Mouse (Mus musculus) CH12.LX (cell line): ENCODE data around the gene Prrg2. TPM values are rescaled to one million over a fixed set of nuclear protein-coding genes. Genes with fewer than 3 reads are reported as not detected.

ENCODE experiments used
- DNase-seq: peaks from one replicate; pipeline ENCODE4 v3.0.0-alpha.2; 2013; ENCODE audit errors: extremely low read depth
- H3K27ac ChIP-seq: 2 replicates; pipeline ENCODE4 v1.5.1; 2012; ENCODE audit warnings: low read depth, mild to moderate bottlenecking, control low read depth, moderate library complexity; ENCODE audit not compliant: insufficient read depth
- H3K27me3 ChIP-seq: replicated peaks from 2 replicates; pipeline ENCODE3; 2012; ENCODE audit warnings: inconsistent platforms
- H3K36me3 ChIP-seq, 2 experiments: replicated peaks in 1 of 2; 2 replicates each; pipeline versions ENCODE3 to v1.6.1; 2012; ENCODE audit warnings: inconsistent platforms in 1 of 2, low read length in 1 of 2, mild to moderate bottlenecking in 1 of 2, mixed read lengths in 1 of 2, moderate library complexity in 1 of 2; ENCODE audit not compliant: control insufficient read depth in 1 of 2, insufficient read depth in 1 of 2
- H3K4me1 ChIP-seq, 2 experiments: 2 replicates each; pipeline ENCODE4 v1.6.1; 2012; ENCODE audit warnings: inconsistent platforms in 1 of 2, moderate library complexity in 1 of 2; ENCODE audit not compliant: insufficient read depth in 2 of 2, control insufficient read depth in 1 of 2
- H3K4me2 ChIP-seq: 2 replicates; pipeline ENCODE4 v1.6.1; 2012; ENCODE audit warnings: low read depth, mild to moderate bottlenecking, control low read depth; ENCODE audit not compliant: poor library complexity, insufficient read depth, severe bottlenecking
- H3K4me3 ChIP-seq, 3 experiments: fragments of 150-350 bp in 1 of 3; sonication (generic) in 1 of 3; replicated peaks in 1 of 3; 2 replicates each; pipeline versions ENCODE3 to v1.5.1; 2011 to 2012; ENCODE audit warnings: low read depth in 2 of 3, low read length in 2 of 3, mild to moderate bottlenecking in 2 of 3, moderate library complexity in 2 of 3, control low read depth in 1 of 3, improper control_type of control experiment in 1 of 3, inconsistent platforms in 1 of 3, mixed read lengths in 1 of 3; ENCODE audit not compliant: poor library complexity in 1 of 3
- H3K79me2 ChIP-seq: replicated peaks from 2 replicates; pipeline ENCODE4 v1.6.1; 2012; ENCODE audit warnings: mild to moderate bottlenecking, moderate library complexity; ENCODE audit not compliant: control insufficient read depth, poor library complexity, insufficient read depth, severe bottlenecking; ENCODE audit errors: extremely low read depth
- H3K9ac ChIP-seq: 2 replicates; pipeline ENCODE4 v1.6.1; 2012; ENCODE audit warnings: low read depth, mild to moderate bottlenecking, control low read depth, moderate library complexity; ENCODE audit not compliant: insufficient read depth
- H3K9me3 ChIP-seq: replicated peaks from 2 replicates; pipeline ENCODE3; 2012; ENCODE audit warnings: low read length, inconsistent platforms, mixed read lengths
- BHLHE40 ChIP-seq: IDR thresholded peaks from 2 replicates; pipeline ENCODE4 v1.6.1; 2011; ENCODE audit warnings: mild to moderate bottlenecking, low read depth, low read length, improper control_type of control experiment
- CHD2 ChIP-seq: IDR thresholded peaks from 2 replicates; pipeline ENCODE4 v1.6.1; 2011; ENCODE audit warnings: low read length, improper control_type of control experiment
- CTCF ChIP-seq, 2 experiments: IDR thresholded peaks in 1 of 2; conservative IDR thresholded peaks in 1 of 2; 2 replicates each; pipeline ENCODE4 v1.5.1; 2011 to 2012; ENCODE audit warnings: low read depth in 2 of 2, low read length in 2 of 2, improper control_type of control experiment in 1 of 2, inconsistent platforms in 1 of 2, mild to moderate bottlenecking in 1 of 2, moderate library complexity in 1 of 2
- ELF1 ChIP-seq: IDR thresholded peaks from 2 replicates; pipeline ENCODE4 v1.6.1; 2014; ENCODE audit warnings: low read depth, mild to moderate bottlenecking, inconsistent platforms, low read length, improper control_type of control experiment
- EP300 ChIP-seq: IDR thresholded peaks from 2 replicates; pipeline ENCODE4 v1.6.1; 2011; ENCODE audit warnings: low read length, improper control_type of control experiment
- ETS1 ChIP-seq: conservative IDR thresholded peaks from 2 replicates; pipeline ENCODE4 v1.6.1; 2012; ENCODE audit warnings: low read depth, mild to moderate bottlenecking, inconsistent platforms, low read length, improper control_type of control experiment, moderate library complexity
- GABPA ChIP-seq: IDR thresholded peaks from 2 replicates; pipeline ENCODE4 v1.6.1; 2012; ENCODE audit warnings: low read depth, low read length, improper control_type of control experiment, inconsistent platforms; ENCODE audit not compliant: insufficient replicate concordance
- JUND ChIP-seq: conservative IDR thresholded peaks from 2 replicates; pipeline ENCODE4 v1.6.1; 2011; ENCODE audit warnings: low read depth, low read length, improper control_type of control experiment
- KAT2A ChIP-seq: IDR thresholded peaks from 2 replicates; pipeline ENCODE4 v1.6.1; 2012; ENCODE audit warnings: low read length, improper control_type of control experiment, inconsistent platforms; ENCODE audit not compliant: insufficient replicate concordance
- MAFK ChIP-seq: IDR thresholded peaks from 2 replicates; pipeline ENCODE4 v1.6.1; 2011; ENCODE audit warnings: low read length, improper control_type of control experiment; ENCODE audit not compliant: insufficient replicate concordance
- MAZ ChIP-seq: IDR thresholded peaks from 2 replicates; pipeline ENCODE4 v1.6.1; 2012; ENCODE audit warnings: low read depth, mild to moderate bottlenecking, inconsistent platforms, low read length, improper control_type of control experiment, moderate library complexity
- MXI1 ChIP-seq: IDR thresholded peaks from 2 replicates; pipeline ENCODE4 v1.6.1; 2011; ENCODE audit warnings: mild to moderate bottlenecking, low read depth, low read length, improper control_type of control experiment
- MYC ChIP-seq: IDR thresholded peaks from 2 replicates; pipeline ENCODE4 v1.6.1; 2011; ENCODE audit warnings: low read depth, mild to moderate bottlenecking, improper control_type of control experiment, low read length
- NELFE ChIP-seq: IDR thresholded peaks from 2 replicates; pipeline ENCODE4 v1.6.1; 2011; ENCODE audit warnings: low read depth, low read length, improper control_type of control experiment
- NRF1 ChIP-seq: IDR thresholded peaks from 2 replicates; pipeline ENCODE4 v1.6.1; 2014; ENCODE audit warnings: low read depth, mild to moderate bottlenecking, inconsistent platforms, low read length, improper control_type of control experiment, moderate library complexity
- PAX5 ChIP-seq: IDR thresholded peaks from 2 replicates; pipeline ENCODE4 v1.6.1; 2012; ENCODE audit warnings: low read length, inconsistent platforms, mixed read lengths
- POLR2AphosphoS2 ChIP-seq: IDR thresholded peaks from 2 replicates; pipeline ENCODE4 v1.6.1; 2011; ENCODE audit warnings: low read depth, low read length, improper control_type of control experiment
- RAD21 ChIP-seq: IDR thresholded peaks from 2 replicates; pipeline ENCODE4 v1.6.1; 2011; ENCODE audit warnings: low read depth, mild to moderate bottlenecking, low read length, improper control_type of control experiment, moderate library complexity
- SIN3A ChIP-seq: IDR thresholded peaks from 2 replicates; pipeline ENCODE4 v1.6.1; 2012; ENCODE audit warnings: low read length, improper control_type of control experiment, inconsistent platforms
- UBTF ChIP-seq: IDR thresholded peaks from 2 replicates; pipeline ENCODE4 v1.6.1; 2012; ENCODE audit warnings: low read depth, mild to moderate bottlenecking, inconsistent platforms, low read length, improper control_type of control experiment, moderate library complexity
- USF1 ChIP-seq: IDR thresholded peaks from 2 replicates; pipeline ENCODE4 v1.6.1; 2014; ENCODE audit warnings: low read depth, mild to moderate bottlenecking, inconsistent platforms, low read length, improper control_type of control experiment
- ZKSCAN1 ChIP-seq: IDR thresholded peaks from 2 replicates; pipeline ENCODE4 v1.6.1; 2012; ENCODE audit warnings: low read depth, inconsistent platforms, low read length, improper control_type of control experiment, borderline replicate concordance
- ZNF384 ChIP-seq: IDR thresholded peaks from 2 replicates; pipeline ENCODE4 v1.6.1; 2012; ENCODE audit warnings: low read depth, low read length, improper control_type of control experiment, inconsistent platforms
- dilution Hi-C: fragments of 300-500 bp; cut with MboI; formaldehyde crosslinking; loops from 2 replicates; pipeline ENCODE4 v1.14.3; 2020; ENCODE audit warnings: low sequenced_read_pairs; ENCODE audit not compliant: extremely low pct_unique_long_range_greater_than_20kb, extremely low pct_ligation_motif_present
- in situ Hi-C: fragments of 300-500 bp; cut with MboI; formaldehyde crosslinking; loops from 3 replicates; pipeline ENCODE4 v1.14.3; 2019; ENCODE audit warnings: low sequenced_read_pairs, low pct_ligation_motif_present, low pct_unique_long_range_greater_than_20kb, mixed read lengths
- polyA plus RNA-seq: library from polyadenylated mRNA; unstranded; fragments of >175 nt; gene quantifications from 2 replicates; pipeline ENCODE4 v1.2.1, GENCODE M21; 2012; ENCODE audit warnings: low read depth; ENCODE audit not compliant: insufficient read length
- total RNA-seq, 2 experiments: library from RNA; depleted of rRNA; stranded (reverse); fragments of 300-350 nt in 1 of 2; fragments of >200 nt in 1 of 2; gene quantifications; 2 replicates each; pipeline ENCODE4 v1.2.3; 2012 to 2014

The Prrg2 gene
- total and polyA plus RNA-seq, 3 experiments: 6.7 to 7.2 (median 7.1) TPM

DNA sequence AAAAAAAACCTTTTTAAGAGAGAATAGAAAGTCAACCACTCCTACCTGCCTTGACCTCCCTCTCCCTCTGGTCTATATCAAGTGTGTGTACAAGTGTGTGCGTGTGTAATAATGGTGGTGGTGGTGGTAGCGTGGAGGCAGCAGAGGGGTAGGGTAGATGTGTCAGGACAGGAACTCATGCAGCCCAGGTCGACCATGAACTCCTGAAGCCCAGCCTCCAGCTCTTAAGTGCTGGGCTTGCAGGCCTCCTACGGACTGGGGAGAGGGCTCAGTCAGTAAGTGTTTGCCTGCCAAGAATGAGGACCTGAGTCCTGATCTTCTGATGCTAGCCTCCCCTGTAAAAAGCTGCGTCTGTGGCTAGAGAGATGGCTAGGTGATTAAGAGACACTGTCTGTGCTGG is 42.5 kb upstream of the Prrg2 start:
- Histone ChIP-seq H3K27ac (no peak overlapping the region), H3K9me3 (no peaks in the 10 kb centered on the region), H3K27me3 (no peaks in the 10 kb centered on the region), H3K36me3 (no peaks in the 10 kb centered on the region), H3K79me2 (no peaks in the 10 kb centered on the region), H3K9ac (no peak overlapping the region), H3K4me2 (no peak overlapping the region), H3K4me1 (no peaks in the 10 kb centered on the region; a peak in 1 of 4 replicates), H3K4me3 (no peak overlapping the region)
- no peak for TF ChIP-seq MAFK
- no peak for TF ChIP-seq ZKSCAN1
- no peak for TF ChIP-seq ETS1
- TF ChIP-seq KAT2A: no peak
- no peak for TF ChIP-seq UBTF
- TF ChIP-seq NRF1: no peak
- TF ChIP-seq ELF1: no peak
- TF ChIP-seq MAZ: no peak
- no peak for TF ChIP-seq GABPA
- no peak for TF ChIP-seq USF1
- TF ChIP-seq MYC: no peak
- no peak for TF ChIP-seq NELFE
- TF ChIP-seq RAD21: no peak
- no peak for TF ChIP-seq CTCF (conservative IDR thresholded peaks at IDR 0.05 in 1 of 2, IDR thresholded peaks at IDR 0.05 in 1 of 2; ENCODE audit: low read depth in 2 of 2, low read length in 2 of 2)
- in situ Hi-C loops: no loop called here
- dilution Hi-C loops: no loop called here
- no peak for DNase-seq

DNA sequence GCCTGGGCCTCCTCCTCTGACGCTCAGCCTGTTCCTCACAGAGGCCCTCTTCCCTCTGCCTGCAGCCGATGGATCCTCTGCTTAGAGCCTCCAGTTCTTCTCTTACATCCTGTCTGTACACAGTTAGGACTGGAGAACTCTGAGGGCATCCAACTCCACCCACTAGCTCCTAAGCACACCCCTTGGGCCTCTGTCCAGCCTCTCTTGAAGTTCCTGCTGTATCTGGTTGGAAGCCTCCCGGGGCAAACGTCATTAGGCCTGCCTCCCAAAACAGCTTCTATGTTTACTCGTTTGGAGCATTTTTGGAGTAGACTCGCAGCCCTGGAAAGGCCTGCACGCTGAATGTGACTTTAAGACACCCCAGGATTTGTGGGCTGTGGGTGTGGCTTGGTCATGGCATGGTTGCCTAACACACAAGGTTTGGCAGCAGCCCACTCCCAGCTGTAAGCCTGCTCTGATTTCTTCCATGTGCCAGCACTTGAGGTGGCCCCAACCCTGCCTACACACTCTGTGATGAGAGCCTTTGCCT is 41.2 kb upstream of the Prrg2 start, which contains the start of gene Fcgrt:
Gene Fcgrt (minus strand): TSS at position 200 of the 529 bp plus-strand sequence.
- TF ChIP-seq EP300: no peak
- no peak for TF ChIP-seq CHD2
- TF ChIP-seq JUND: no peak
- TF ChIP-seq ETS1: no peak
- TF ChIP-seq ZNF384: no peak
- TF ChIP-seq CTCF (conservative IDR thresholded peaks at IDR 0.05 in 1 of 2, IDR thresholded peaks at IDR 0.05 in 1 of 2; ENCODE audit: low read depth in 2 of 2, low read length in 2 of 2): no peak
- TF ChIP-seq MXI1: no peak
- no peak for TF ChIP-seq POLR2AphosphoS2
- no peak for TF ChIP-seq MAZ
- no peak for TF ChIP-seq SIN3A
- TF ChIP-seq MYC: no peak
- TF ChIP-seq MAFK: no peak
- TF ChIP-seq BHLHE40: no peak
- TF ChIP-seq PAX5: no peak
- Histone ChIP-seq H3K27me3 (no peaks in the 10 kb centered on the region), H3K79me2 (no peaks in the 10 kb centered on the region), H3K27ac (no peak within 1 kb of the TSS), H3K9me3 (no peaks in the 10 kb centered on the region), H3K4me2 (no peak within 1 kb of the TSS), H3K9ac (no peak within 1 kb of the TSS), H3K36me3 (no peaks in the 10 kb centered on the region), H3K4me3 (no peak within 1 kb of the TSS), H3K4me1 (peaks cover 0 to 2% of the 10 kb centered on the region in 2 experiments; a peak in 2 of 4 replicates)
- dilution Hi-C loops (no loop called here), in situ Hi-C loops (no loop called here)
- DNase-seq: no peak
